Mouse (Mus musculus): ENCODE measurements around the gene Kctd7. TPM values are rescaled to one million over a fixed set of nuclear protein-coding genes. Genes with fewer than 3 reads are reported as not detected.

Kctd7 gene
- polyA plus RNA-seq (2015; fragmentation: Nextera tagmentation; extraction: Ambion mirVana): 13.5 TPM in 2 replicates

GRCm38 (mm10) chr5:130144334-130145312, at the start of gene Kctd7:
TSS of gene Kctd7 (plus strand) at chr5:130144861.
- H3K36me3 ChIP-seq: peaks cover 18% of the 10 kb centered on the region; the same call in 1 of the 2 replicates
- peaks cover 24% of the 10 kb centered on the region for H3K4me1 ChIP-seq
- H3K9me3 ChIP-seq: no peaks in the 10 kb centered on the region
- WGBS: under 1% methylated on average over 66 of the region's 66 CpGs
- peak within 1 kb of the TSS; percentile 81 for H3K9ac ChIP-seq (replicated peaks)
- H3K4me2 ChIP-seq (replicated peaks): peak within 1 kb of the TSS; percentile 85
- peak; percentile 98 for ATAC-seq (replicated peaks)
- H3K27me3 ChIP-seq: no peaks in the 10 kb centered on the region
- peak within 1 kb of the TSS; percentile 68 for H3K4me3 ChIP-seq
- peak within 1 kb of the TSS; percentile 80 for H3K27ac ChIP-seq (replicated peaks)

GRCm38 (mm10) chr5:130096754-130097153, 47.9 kb upstream of the Kctd7 start:
- no peak for ATAC-seq (replicated peaks)
- 45% methylated on average over 12 of the region's 12 CpGs for WGBS
- H3K27me3 ChIP-seq: no peaks in the 10 kb centered on the region

GRCm38 (mm10) chr5:130097837-130098236, 46.8 kb upstream of the Kctd7 start:
- no peak overlapping the region for H3K4me2 ChIP-seq (replicated peaks)
- 84% methylated on average over 2 of the region's 2 CpGs for WGBS
- no peaks in the 10 kb centered on the region for H3K9me3 ChIP-seq
- no peak overlapping the region for H3K27ac ChIP-seq (replicated peaks)
- no peak overlapping the region for H3K9ac ChIP-seq (replicated peaks)
- peaks cover 3% of the 10 kb centered on the region; the same call in 1 of the 2 replicates for H3K36me3 ChIP-seq
- H3K4me3 ChIP-seq: no peak overlapping the region
- no peaks in the 10 kb centered on the region for H3K27me3 ChIP-seq
- no peak for ATAC-seq (replicated peaks)
- no peaks in the 10 kb centered on the region for H3K4me1 ChIP-seq

More at GRCm38 (mm10) chr5:130096754-130097153, 47.9 kb upstream of the Kctd7 start:
- no peak overlapping the region for H3K9ac ChIP-seq (replicated peaks)
- no peak overlapping the region for H3K4me3 ChIP-seq
- H3K4me1 ChIP-seq: no peaks in the 10 kb centered on the region
- H3K27ac ChIP-seq (replicated peaks): no peak overlapping the region
- H3K9me3 ChIP-seq: no peaks in the 10 kb centered on the region
- no peak overlapping the region for H3K4me2 ChIP-seq (replicated peaks)
- no peaks in the 10 kb centered on the region for H3K36me3 ChIP-seq

GRCm38 (mm10) chr5:130101724-130102123, 42.9 kb upstream of the Kctd7 start:
- no peaks in the 10 kb centered on the region for H3K4me1 ChIP-seq
- no peak overlapping the region for H3K27ac ChIP-seq (replicated peaks)
- no peaks in the 10 kb centered on the region for H3K9me3 ChIP-seq
- H3K4me2 ChIP-seq (replicated peaks): no peak overlapping the region
- ATAC-seq (replicated peaks): no peak
- 96% methylated on average over 17 of the region's 17 CpGs for WGBS
- H3K4me3 ChIP-seq: no peak overlapping the region
- H3K27me3 ChIP-seq: no peaks in the 10 kb centered on the region
- peaks cover 10% of the 10 kb centered on the region; the same call in 1 of the 2 replicates for H3K36me3 ChIP-seq
- H3K9ac ChIP-seq (replicated peaks): no peak overlapping the region

GRCm38 (mm10) chr5:130109348-130109747, 35.3 kb upstream of the Kctd7 start:
- ATAC-seq (replicated peaks): no peak

GRCm38 (mm10) chr5:130110632-130111464, 33.8 kb upstream of the Kctd7 start:
- H3K27me3 ChIP-seq: no peaks in the 10 kb centered on the region
- no peak for ATAC-seq (replicated peaks)
- H3K9ac ChIP-seq (replicated peaks): no peak overlapping the region
- whole genome bisulfite sequencing: 78% methylated on average over 12 of the region's 12 CpGs
- no peak overlapping the region for H3K4me2 ChIP-seq (replicated peaks)
- no peaks in the 10 kb centered on the region for H3K9me3 ChIP-seq
- H3K27ac ChIP-seq (replicated peaks): no peak overlapping the region
- no peaks in the 10 kb centered on the region for H3K4me1 ChIP-seq
- no peak overlapping the region for H3K4me3 ChIP-seq
- peaks cover 11% of the 10 kb centered on the region for H3K36me3 ChIP-seq

More at GRCm38 (mm10) chr5:130109348-130109747, 35.3 kb upstream of the Kctd7 start:
- Histone ChIP-seq H3K4me1 (no peaks in the 10 kb centered on the region), H3K4me2 (replicated peaks) (no peak overlapping the region), H3K36me3 (peaks cover 7% of the 10 kb centered on the region), H3K9me3 (no peaks in the 10 kb centered on the region), H3K27me3 (no peaks in the 10 kb centered on the region), H3K27ac (replicated peaks) (no peak overlapping the region), H3K9ac (replicated peaks) (no peak overlapping the region), H3K4me3 (no peak overlapping the region)
- 87% methylated on average over 3 of the region's 3 CpGs for WGBS

GRCm38 (mm10) chr5:130112653-130113052, 32.0 kb upstream of the Kctd7 start:
- H3K9me3 ChIP-seq: no peaks in the 10 kb centered on the region
- H3K4me3 ChIP-seq: no peak overlapping the region
- H3K4me1 ChIP-seq: no peaks in the 10 kb centered on the region
- H3K27ac ChIP-seq (replicated peaks): no peak overlapping the region
- no peak for ATAC-seq (replicated peaks)
- H3K36me3 ChIP-seq: peaks cover 15% of the 10 kb centered on the region
- H3K4me2 ChIP-seq (replicated peaks): no peak overlapping the region
- no peaks in the 10 kb centered on the region for H3K27me3 ChIP-seq
- H3K9ac ChIP-seq (replicated peaks): no peak overlapping the region

- Histone ChIP-seq H3K4me3 (no peak overlapping the region), H3K4me1 (no peaks in the 10 kb centered on the region), H3K9me3 (no peaks in the 10 kb centered on the region), H3K4me2 (replicated peaks) (no peak overlapping the region), H3K27ac (replicated peaks) (no peak overlapping the region), H3K9ac (replicated peaks) (no peak overlapping the region), H3K27me3 (no peaks in the 10 kb centered on the region), H3K36me3 (peaks cover 13% of the 10 kb centered on the region)
- ATAC-seq (replicated peaks): no peak
- 94% methylated on average over 12 of the region's 12 CpGs for WGBS
Observed at GRCm38 (mm10) chr5:130116116-130116515, 28.5 kb upstream of the Kctd7 start.

- Histone ChIP-seq H3K4me3 (no peak overlapping the region), H3K27me3 (no peaks in the 10 kb centered on the region), H3K4me1 (no peaks in the 10 kb centered on the region), H3K4me2 (replicated peaks) (no peak overlapping the region), H3K9me3 (no peaks in the 10 kb centered on the region), H3K36me3 (peaks cover 13% of the 10 kb centered on the region), H3K9ac (replicated peaks) (no peak overlapping the region), H3K27ac (replicated peaks) (no peak overlapping the region)
- no peak for ATAC-seq (replicated peaks)
- 90% methylated on average over 7 of the region's 7 CpGs for WGBS
Observed at GRCm38 (mm10) chr5:130116857-130117256, 27.8 kb upstream of the Kctd7 start.

GRCm38 (mm10) chr5:130117932-130118331, 26.7 kb upstream of the Kctd7 start:
- no peak overlapping the region for H3K27ac ChIP-seq (replicated peaks)
- no peaks in the 10 kb centered on the region for H3K9me3 ChIP-seq
- H3K4me1 ChIP-seq: no peaks in the 10 kb centered on the region
- H3K9ac ChIP-seq (replicated peaks): no peak overlapping the region
- H3K27me3 ChIP-seq: no peaks in the 10 kb centered on the region
- no peak overlapping the region for H3K4me2 ChIP-seq (replicated peaks)
- ATAC-seq (replicated peaks): no peak
- H3K36me3 ChIP-seq: peaks cover 13% of the 10 kb centered on the region
- no peak overlapping the region for H3K4me3 ChIP-seq
- 89% methylated on average over 6 of the region's 6 CpGs for WGBS

- H3K4me2 ChIP-seq (replicated peaks): no peak overlapping the region
- no peak for ATAC-seq (replicated peaks)
- H3K9ac ChIP-seq (replicated peaks): no peak overlapping the region
- no peaks in the 10 kb centered on the region for H3K9me3 ChIP-seq
- H3K27me3 ChIP-seq: no peaks in the 10 kb centered on the region
- H3K4me3 ChIP-seq: no peak overlapping the region
- no peak overlapping the region for H3K27ac ChIP-seq (replicated peaks)
- WGBS: 79% methylated on average over 3 of the region's 3 CpGs
- peaks cover 13% of the 10 kb centered on the region for H3K36me3 ChIP-seq
- H3K4me1 ChIP-seq: no peaks in the 10 kb centered on the region
Observed at GRCm38 (mm10) chr5:130119236-130119635, 25.4 kb upstream of the Kctd7 start.
